Mouse (Mus musculus) lung, postnatal 0 days (tissue): ENCODE measurements around the gene Csrp1. TPM values are rescaled to one million over a fixed set of nuclear protein-coding genes. Genes with fewer than 3 reads are reported as not detected.

Source experiments
- ATAC-seq: fragments of 200-750 bp; cut with Nextera tagmentation; 2 replicates; pipeline ENCODE4 v1.8.0; 2017; ENCODE audit warnings: moderate library complexity
- DNase-seq: peaks from one replicate; pipeline ENCODE4 v3.0.0-alpha.2; 2016; ENCODE audit warnings: low spot score
- H3K27ac ChIP-seq: fragments of 300-500 bp; sonication (generic); 2 replicates; pipeline ENCODE4 v1.5.1; 2014; ENCODE audit warnings: antibody characterized with exemption, mild to moderate bottlenecking, low read length, mixed read lengths
- H3K27me3 ChIP-seq: fragments of 300-500 bp; sonication (generic); replicated peaks from 2 replicates; pipeline ENCODE4 v1.6.1; 2014; ENCODE audit warnings: low read length, mixed read lengths; ENCODE audit not compliant: insufficient read depth
- H3K36me3 ChIP-seq: fragments of 300-500 bp; sonication (generic); 2 replicates; pipeline ENCODE4 v1.6.1; 2014; ENCODE audit warnings: low read length, mixed read lengths; ENCODE audit not compliant: insufficient read depth
- H3K4me1 ChIP-seq: fragments of 300-500 bp; sonication (generic); 2 replicates; pipeline ENCODE4 v1.6.1; 2014; ENCODE audit warnings: antibody characterized with exemption, low read depth, low read length, mixed read lengths; ENCODE audit not compliant: insufficient read depth
- H3K4me2 ChIP-seq: fragments of 300-500 bp; sonication (generic); replicated peaks from 2 replicates; pipeline ENCODE4 v1.6.1; 2014; ENCODE audit warnings: low read depth, mild to moderate bottlenecking, low read length, moderate library complexity, mixed read lengths
- H3K4me3 ChIP-seq: fragments of 300-500 bp; sonication (generic); 2 replicates; pipeline ENCODE4 v1.5.1; 2014; ENCODE audit warnings: low read depth, low read length
- H3K9ac ChIP-seq: fragments of 300-500 bp; sonication (generic); replicated peaks from 2 replicates; pipeline ENCODE4 v1.6.1; 2014; ENCODE audit warnings: low read depth, mild to moderate bottlenecking
- H3K9me3 ChIP-seq: fragments of 300-500 bp; sonication (generic); 2 replicates; pipeline ENCODE4 v1.6.1; 2016; ENCODE audit warnings: low read length, mixed read lengths
- CTCF ChIP-seq: IDR thresholded peaks from 2 replicates; pipeline ENCODE4 v1.5.1; 2016; ENCODE audit warnings: antibody characterized with exemption, mild to moderate bottlenecking
- EP300 ChIP-seq: IDR thresholded peaks from 2 replicates; pipeline ENCODE4 v1.6.1; 2016; ENCODE audit warnings: antibody characterized with exemption, mild to moderate bottlenecking, control low read depth
- WGBS: fragments of 180-500 bp; shearing (Covaris S2); extraction: QIAGEN DNeasy Blood & Tissue Kit; methylation state at CpG from one replicate; pipeline ENCODE4 v1.1.7; 2014; 5-methylcytosine and 5-hydroxymethylcytosine counted together
- polyA plus RNA-seq: library from polyadenylated mRNA; unstranded; fragments of >200 nt; fragmentation: Nextera tagmentation; extraction: Ambion mirVana; gene quantifications from 2 replicates; pipeline ENCODE4 v1.2.1, GENCODE M21; 2015

Csrp1 gene
- polyA plus RNA-seq, 1 experiment from 2014 or later, result 545 TPM

DNA sequence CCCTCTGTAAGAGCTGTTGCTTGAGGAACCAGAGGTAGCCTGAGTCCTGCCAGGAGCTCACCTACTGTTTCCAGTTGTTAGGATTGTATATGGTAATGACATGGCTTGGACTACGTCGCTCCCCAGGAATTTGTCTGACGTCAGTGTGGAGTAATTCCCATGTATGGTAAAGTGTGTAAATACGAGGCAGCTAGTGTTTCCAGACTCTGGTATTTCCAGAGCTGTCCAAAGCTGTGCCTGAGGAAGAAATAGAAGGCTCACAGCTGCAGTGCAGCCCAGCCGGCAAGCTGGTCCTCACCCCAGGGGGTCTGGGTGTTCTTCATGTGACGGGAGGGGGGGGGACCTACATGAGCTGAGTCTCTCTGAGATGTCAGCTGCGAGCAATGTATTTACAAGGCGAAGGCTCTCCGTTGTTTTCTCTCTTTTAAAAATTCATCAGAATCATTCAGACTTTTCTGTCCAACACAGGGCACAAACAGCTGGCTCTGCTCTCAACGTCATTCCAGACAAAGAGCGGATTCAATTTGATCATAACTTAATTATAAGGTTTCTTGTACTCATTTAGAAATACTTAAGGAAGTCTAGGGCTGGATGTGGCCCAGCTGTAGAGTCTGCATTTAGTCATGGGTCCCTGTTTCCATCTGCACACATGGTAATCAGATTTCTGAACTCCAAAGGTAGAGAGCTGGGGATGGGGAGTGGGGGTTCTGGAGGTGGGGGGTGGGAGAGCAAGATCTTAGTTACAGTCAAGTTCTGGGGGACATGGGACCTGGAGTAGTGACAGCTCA lies 12.2 kb downstream of the Csrp1 start:
- peak; percentile 81 for ATAC-seq
- peak; percentile 95 for TF ChIP-seq EP300
- TF ChIP-seq CTCF, result no peak
- WGBS, result 18% methylated on average over 11 of the region's 11 CpGs
- peak overlapping the region; percentile 75 for H3K4me2 ChIP-seq
- peak overlapping the region; percentile 75 for H3K4me3 ChIP-seq
- H3K4me1 ChIP-seq, result peaks cover 58% of the 10 kb centered on the region
- peak; percentile 98 for DNase-seq
- H3K27ac ChIP-seq, result peak overlapping the region; percentile 94
- H3K9ac ChIP-seq, result peak overlapping the region; percentile 93
- no peaks in the 10 kb centered on the region for H3K27me3 ChIP-seq
- 0 out of 2 replicates have a peak, but pooled peaks cover 6% of the 10 kb centered on the region for H3K36me3 ChIP-seq
- H3K9me3 ChIP-seq, result no peaks in the 10 kb centered on the region

GRCm38 (mm10) chr1:135734225-135734937 lies 14.5 kb downstream of the Csrp1 start:
- Histone ChIP-seq H3K9me3 (no peaks in the 10 kb centered on the region), H3K9ac (peak overlapping the region; percentile 6; the same call in 1 of the 2 replicates), H3K27ac (peak overlapping the region; percentile 94), H3K4me3 (0 out of 2 replicates have a peak overlapping the region, but pooled peaks have one; percentile 2), H3K36me3 (0 out of 2 replicates have a peak, but pooled peaks cover 6% of the 10 kb centered on the region), H3K4me1 (peaks cover 64% of the 10 kb centered on the region), H3K27me3 (no peaks in the 10 kb centered on the region), H3K4me2 (peak overlapping the region; percentile 75)
- peak; percentile 23 for ATAC-seq
- TF ChIP-seq CTCF (no peak), EP300 (no peak)
- WGBS, result 22% methylated on average over 4 of the region's 7 CpGs
- DNase-seq, result peak; percentile 87

DNA sequence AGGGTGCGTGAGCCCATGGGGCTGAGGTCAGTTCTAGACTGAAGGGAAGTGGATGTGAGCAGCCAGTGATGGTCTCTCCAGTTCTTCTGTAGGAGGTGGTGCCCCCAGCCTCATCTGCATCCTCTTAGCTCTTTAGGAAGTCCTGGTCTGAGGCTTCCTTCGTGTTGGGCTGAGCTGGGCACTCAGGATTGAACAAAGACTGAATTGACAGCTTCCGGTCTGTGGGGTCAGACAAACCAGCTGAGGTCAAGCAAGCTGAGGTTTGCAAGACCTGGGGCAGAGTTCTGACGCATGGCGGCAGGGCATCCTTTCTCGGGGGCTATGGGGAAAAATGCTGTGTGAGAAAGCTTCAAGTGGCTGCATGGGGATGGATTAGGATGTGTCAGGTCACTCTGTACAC lies 15.6 kb downstream of the Csrp1 start:
- ATAC-seq (no peak), DNase-seq (peak; percentile 37)
- Histone ChIP-seq H3K9ac (0 out of 2 replicates have a peak overlapping the region, but pooled peaks have one; percentile 6), H3K4me3 (peak overlapping the region; percentile 24; the same call in 1 of the 2 replicates), H3K36me3 (0 out of 2 replicates have a peak, but pooled peaks cover 4% of the 10 kb centered on the region), H3K27ac (peak overlapping the region; percentile 94), H3K4me1 (peaks cover 68% of the 10 kb centered on the region), H3K27me3 (no peaks in the 10 kb centered on the region), H3K9me3 (no peaks in the 10 kb centered on the region), H3K4me2 (peak overlapping the region; percentile 75)
- TF ChIP-seq EP300, result no peak
- 26% methylated on average over 6 of the region's 6 CpGs for WGBS

DNA sequence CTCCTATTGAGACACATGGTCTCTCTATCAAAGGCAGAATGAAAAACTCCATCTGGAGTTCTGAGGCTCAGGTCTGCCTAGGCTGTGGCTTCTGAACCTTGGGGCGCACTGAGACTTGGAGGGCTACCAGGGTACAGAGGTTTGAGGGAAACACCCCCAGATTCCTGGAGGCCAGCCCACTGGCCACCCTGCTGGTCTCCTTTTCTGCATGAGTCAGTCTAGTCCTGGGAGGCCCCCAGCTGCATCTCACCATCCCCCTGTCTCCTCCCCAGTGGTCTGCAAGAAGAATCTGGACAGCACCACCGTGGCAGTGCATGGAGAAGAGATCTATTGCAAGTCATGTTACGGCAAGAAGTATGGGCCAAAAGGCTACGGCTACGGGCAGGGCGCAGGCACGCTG lies 25.1 kb downstream of the Csrp1 start:
- 74% methylated on average over 7 of the region's 7 CpGs for WGBS

GRCm38 (mm10) chr1:135746248-135746647 lies 26.4 kb downstream of the Csrp1 start:
- 49% methylated on average over 4 of the region's 4 CpGs for WGBS
- Histone ChIP-seq H3K27ac (no peak overlapping the region), H3K9me3 (no peaks in the 10 kb centered on the region), H3K4me3 (no peak overlapping the region), H3K9ac (no peak overlapping the region), H3K36me3 (peaks cover 55% of the 10 kb centered on the region), H3K4me1 (peaks cover 19% of the 10 kb centered on the region; the same call in 1 of the 2 replicates), H3K4me2 (no peak overlapping the region), H3K27me3 (no peaks in the 10 kb centered on the region)
- TF ChIP-seq EP300, result no peak; the same call in none of the 2 replicates
- no peak for TF ChIP-seq CTCF
- peak; percentile 46 for ATAC-seq
- DNase-seq, result peak; percentile 71

More for the DNA sequence above, 25.1 kb downstream of the Csrp1 start:
- Histone ChIP-seq H3K9ac (no peak overlapping the region), H3K27ac (no peak overlapping the region), H3K4me2 (no peak overlapping the region), H3K36me3 (peaks cover 49% of the 10 kb centered on the region), H3K4me3 (no peak overlapping the region), H3K27me3 (no peaks in the 10 kb centered on the region), H3K9me3 (no peaks in the 10 kb centered on the region), H3K4me1 (peaks cover 24% of the 10 kb centered on the region; the same call in 1 of the 2 replicates)
- DNase-seq (peak; percentile 37), ATAC-seq (no peak)
- TF ChIP-seq EP300 (no peak), CTCF (no peak)

GRCm38 (mm10) chr1:135752737-135753348 lies 33.0 kb downstream of the Csrp1 start:
- ATAC-seq, result peak; percentile 94
- Histone ChIP-seq H3K27ac (peak overlapping the region; percentile 54), H3K36me3 (peaks cover 37% of the 10 kb centered on the region), H3K9ac (no peak overlapping the region), H3K4me2 (no peak overlapping the region), H3K27me3 (no peaks in the 10 kb centered on the region), H3K9me3 (no peaks in the 10 kb centered on the region), H3K4me3 (no peak overlapping the region), H3K4me1 (0 out of 2 replicates have a peak, but pooled peaks cover 2% of the 10 kb centered on the region)
- DNase-seq, result peak; percentile 97
- 8% methylated on average over 10 of the region's 10 CpGs for WGBS
- TF ChIP-seq EP300 (no peak), CTCF (peak; percentile 99)
